Mouse (Mus musculus) neutrophil, adult 5-6 weeks (primary cell): ENCODE data around the gene Ifi205. TPM values are rescaled to one million over a fixed set of nuclear protein-coding genes. Genes with fewer than 3 reads are reported as not detected.
A peak's percentile ranks its signal among the peaks of the same experiment; 100 is the strongest.
"Not testable (repeated sequence)": the region's sequence is repeated elsewhere in the genome, so short reads cannot be mapped to it uniquely, and the experiment has no call there.

Experiments
- ATAC-seq: fragments of 151-379, 151-347 bp; 2 replicates; pipeline ENCODE4 v1.8.0; 2017; ENCODE audit warnings: mild to moderate bottlenecking, moderate TSS enrichment; ENCODE audit not compliant: insufficient number of reproducible peaks, poor library complexity, low FRiP score, severe bottlenecking; ENCODE audit errors: extremely low read depth
- total RNA-seq: library from RNA; stranded (forward); fragments of 200-1000 nt; gene quantifications from 2 replicates; pipeline ENCODE4 v1.2.3, GENCODE M21; 2017

Gene Ifi205
- 4.7 and 7.6 TPM in 2 replicates for total RNA-seq

GRCm38 (mm10) chr1:174031698-174032097 is at the start of gene Ifi205:
TSS of gene Ifi205 (minus strand) at chr1:174031810.
- ATAC-seq, result no peak

- ATAC-seq, result no peak
Observed at GRCm38 (mm10) chr1:174066305-174066704, 34.7 kb upstream of the Ifi205 start, which contains the start of gene Olfr430. TSS of gene Olfr430 (plus strand) at chr1:174066605.

GRCm38 (mm10) chr1:174055248-174055647 is 23.6 kb upstream of the Ifi205 start:
- ATAC-seq, result 0 out of 2 replicates have a peak, but pooled peaks have one; percentile 36

- ATAC-seq, result no peak
Observed at GRCm38 (mm10) chr1:174052981-174053380, 21.4 kb upstream of the Ifi205 start.

DNA sequence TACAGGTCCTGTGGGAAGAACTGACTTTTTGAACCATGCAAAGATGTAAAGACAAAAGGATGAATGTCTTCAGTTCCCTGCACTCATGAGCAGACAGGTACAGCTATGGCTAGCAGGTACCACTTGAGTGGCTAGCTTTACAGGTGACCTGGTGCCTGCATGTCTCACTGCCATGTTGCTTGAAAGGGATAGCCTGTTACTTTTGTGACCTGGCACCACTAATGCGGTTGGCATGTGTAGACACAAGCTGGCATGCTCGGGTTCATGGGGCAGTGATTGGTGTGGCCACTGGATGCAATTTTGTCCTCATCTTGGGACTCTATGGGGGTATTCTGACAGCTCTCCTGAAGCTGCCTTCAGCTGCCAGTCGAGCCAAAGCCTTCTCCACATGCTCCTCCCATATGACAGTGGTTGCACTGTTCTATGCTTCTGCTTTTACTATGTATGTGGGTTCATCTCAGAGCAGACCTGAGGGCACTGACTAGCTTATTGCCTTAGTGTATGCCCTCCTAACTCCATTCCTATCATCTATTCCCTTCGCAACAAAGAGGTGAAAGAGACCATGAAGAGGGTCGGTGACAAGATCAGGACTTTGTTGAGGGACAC is 20.4 kb upstream of the Ifi205 start:
- ATAC-seq, result no peak

GRCm38 (mm10) chr1:174051515-174051914 is 19.9 kb upstream of the Ifi205 start:
- no peak for ATAC-seq

- peak; percentile 32; the same call in 1 of the 2 replicates for ATAC-seq
Observed at GRCm38 (mm10) chr1:174050532-174050931, 18.9 kb upstream of the Ifi205 start.

DNA sequence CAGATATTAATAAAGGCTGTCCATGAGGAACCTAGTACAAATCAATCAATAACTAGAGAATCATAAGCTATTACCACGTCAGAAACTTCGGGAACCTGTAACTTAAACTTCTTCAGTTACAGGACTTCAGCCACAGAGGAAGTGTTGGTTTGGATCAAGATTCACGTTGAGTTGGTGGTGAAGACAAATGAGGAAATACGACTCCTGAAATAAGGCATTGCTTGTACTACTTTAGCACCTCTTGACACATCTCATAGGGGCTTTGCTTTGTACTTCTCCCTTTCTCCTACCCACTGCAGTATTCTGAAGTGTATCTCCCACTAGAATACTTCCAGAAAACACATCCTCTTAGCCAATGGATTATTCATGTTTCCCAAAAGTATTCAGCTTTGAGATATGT is 17.7 kb upstream of the Ifi205 start:
- not testable (repeated sequence) for ATAC-seq

DNA sequence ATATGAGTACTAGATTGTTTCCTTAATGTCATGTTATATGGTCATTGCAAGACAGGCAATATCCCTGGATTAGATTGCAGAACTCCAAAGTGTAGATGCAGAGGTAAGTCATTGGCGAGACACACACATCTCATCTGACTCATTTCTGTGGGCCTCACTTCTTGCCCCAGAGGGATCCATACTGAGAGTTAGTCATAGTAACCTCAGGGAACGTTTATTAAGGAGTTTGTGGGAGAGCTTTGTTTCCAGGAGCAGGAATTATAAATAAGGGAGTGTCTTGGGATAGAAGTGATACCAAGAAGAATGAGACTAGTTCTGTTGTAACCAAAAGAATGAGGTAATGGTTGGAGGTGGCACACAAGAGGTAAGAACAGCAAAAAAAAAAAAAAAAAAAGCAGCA is 17.3 kb upstream of the Ifi205 start, which contains the start of gene Olfr432:
TSS of gene Olfr432 (plus strand) at position 313 of the 400 bp plus-strand sequence.
- no peak for ATAC-seq

DNA sequence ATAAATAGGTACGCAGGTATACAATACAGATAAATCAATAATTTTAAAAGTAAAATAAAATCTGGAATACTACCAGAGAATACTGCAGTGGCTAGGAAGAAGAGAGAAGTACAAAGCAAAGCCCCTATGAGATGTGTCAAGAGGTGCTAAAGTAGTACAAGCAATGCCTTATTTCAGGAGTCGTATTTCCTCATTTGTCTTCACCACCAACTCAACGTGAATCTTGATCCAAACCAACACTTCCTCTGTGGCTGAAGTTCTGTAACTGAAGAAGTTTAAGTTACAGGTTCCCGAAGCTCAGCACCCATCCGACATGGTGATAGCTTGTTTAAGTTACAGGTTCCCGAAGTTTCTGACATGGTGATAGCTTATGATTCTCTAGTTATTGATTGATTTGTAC is 16.6 kb upstream of the Ifi205 start:
- 0 out of 2 replicates have a peak, but pooled peaks have one; percentile 11 for ATAC-seq

- ATAC-seq, result no peak
Observed at GRCm38 (mm10) chr1:174044431-174044830, 12.8 kb upstream of the Ifi205 start.

GRCm38 (mm10) chr1:174042091-174042884 is 10.7 kb upstream of the Ifi205 start:
- ATAC-seq, result peak; percentile 37; the same call in 1 of the 2 replicates

- ATAC-seq, result peak; percentile 89
Observed at GRCm38 (mm10) chr1:174040523-174041177, 9.0 kb upstream of the Ifi205 start, which contains the start of gene Olfr433. TSS of gene Olfr433 (plus strand) at chr1:174040705.

- no peak for ATAC-seq
Observed at GRCm38 (mm10) chr1:174038480-174038879, 6.9 kb upstream of the Ifi205 start.

GRCm38 (mm10) chr1:174035841-174036240 is 4.2 kb upstream of the Ifi205 start:
- no peak for ATAC-seq

DNA sequence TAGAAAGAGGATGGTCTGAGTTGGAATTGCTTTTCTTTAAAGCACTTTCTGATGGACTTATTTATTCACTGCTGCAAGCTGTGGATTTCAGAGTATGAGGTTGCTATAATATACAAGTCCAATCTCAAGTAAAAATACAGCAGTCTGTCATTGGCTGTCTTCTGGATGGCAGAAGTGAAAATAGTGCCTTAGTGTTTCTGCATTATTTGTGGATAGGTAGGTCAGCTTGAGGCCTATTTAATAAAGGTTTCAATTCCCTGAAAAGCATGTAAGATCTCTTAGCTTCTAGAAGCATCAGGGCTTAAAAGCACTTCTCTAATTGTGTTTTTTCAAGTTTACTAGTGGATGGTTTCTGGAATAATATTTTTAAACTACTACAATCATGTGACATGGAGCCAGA is 24.6 kb downstream of the Ifi205 start:
- ATAC-seq, result not testable (repeated sequence)

GRCm38 (mm10) chr1:174004352-174005109 is 27.1 kb downstream of the Ifi205 start:
- peak; percentile 97 for ATAC-seq

- no peak for ATAC-seq
Observed at GRCm38 (mm10) chr1:173995003-173995402, 36.6 kb downstream of the Ifi205 start.
